Mouse (Mus musculus): ENCODE data around the gene Nr1h4.
"Not testable (repeated sequence)": the region's sequence is repeated elsewhere in the genome, so short reads cannot be mapped to it uniquely, and the experiment has no call there.

Nr1h4 gene

DNA sequence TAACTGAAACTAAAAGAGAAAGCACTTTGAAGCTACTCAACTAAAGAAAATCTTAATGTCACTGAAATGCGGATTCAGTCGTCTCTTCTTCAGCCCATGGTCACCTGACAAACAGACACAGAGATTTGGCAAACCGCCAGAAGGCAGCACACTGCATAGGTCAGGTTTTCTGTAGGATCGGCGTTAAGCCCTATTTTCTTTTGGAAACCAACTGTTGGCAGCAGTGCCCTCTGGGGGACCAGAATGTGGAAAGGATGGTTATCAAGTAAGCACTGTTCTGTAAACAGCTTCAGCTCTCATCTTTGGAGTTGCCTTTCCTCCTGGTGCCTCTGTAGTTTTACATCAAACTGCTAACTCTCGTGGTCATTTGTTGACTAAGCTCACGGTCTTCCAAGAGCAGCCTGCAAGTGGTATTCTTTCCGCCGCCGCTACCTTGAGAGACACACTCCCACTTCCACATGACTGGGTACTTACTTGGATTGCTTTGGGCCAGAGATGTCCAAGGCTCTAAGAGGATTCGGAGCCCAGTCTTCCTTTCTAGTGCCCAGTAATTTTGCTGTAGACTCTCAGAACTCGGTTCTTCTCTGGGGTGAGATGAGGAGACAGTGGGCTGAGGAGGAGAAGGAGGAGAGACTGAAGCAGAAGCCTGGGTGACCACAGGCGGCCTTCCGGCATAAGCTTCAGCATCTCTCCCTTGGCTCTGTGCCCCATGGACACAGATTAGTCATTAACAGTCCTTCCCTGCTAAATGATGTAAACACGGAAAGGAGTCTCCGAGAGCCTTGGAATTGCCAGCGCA is at the start of gene Nr1h4:
Gene Nr1h4 (minus strand): TSS at position 657 of the 799 bp plus-strand sequence.
- DNase-seq (ENCODE audit: low spot score in 2 of 2): no peak

DNA sequence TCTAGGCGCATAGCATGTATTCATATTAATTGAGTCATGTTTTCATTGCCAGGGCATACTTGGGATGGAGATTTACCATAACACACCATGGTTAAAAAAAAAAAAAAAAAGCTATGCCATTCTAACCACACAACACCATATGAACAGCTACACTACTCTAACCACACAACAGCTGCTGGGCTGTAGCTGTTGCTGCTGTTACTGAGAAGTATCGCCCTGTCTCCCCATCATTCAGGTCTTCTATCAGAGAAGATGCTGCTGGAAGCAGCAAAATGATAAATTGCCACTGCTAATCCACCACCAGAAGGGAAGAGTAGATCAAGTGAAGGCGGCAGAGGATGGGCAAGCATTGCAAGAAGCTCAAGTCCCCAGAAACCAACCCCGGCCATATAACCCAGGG is 45.4 kb upstream of the Nr1h4 start:
- DNase-seq (ENCODE audit: low spot score in 2 of 2): no peak

DNA sequence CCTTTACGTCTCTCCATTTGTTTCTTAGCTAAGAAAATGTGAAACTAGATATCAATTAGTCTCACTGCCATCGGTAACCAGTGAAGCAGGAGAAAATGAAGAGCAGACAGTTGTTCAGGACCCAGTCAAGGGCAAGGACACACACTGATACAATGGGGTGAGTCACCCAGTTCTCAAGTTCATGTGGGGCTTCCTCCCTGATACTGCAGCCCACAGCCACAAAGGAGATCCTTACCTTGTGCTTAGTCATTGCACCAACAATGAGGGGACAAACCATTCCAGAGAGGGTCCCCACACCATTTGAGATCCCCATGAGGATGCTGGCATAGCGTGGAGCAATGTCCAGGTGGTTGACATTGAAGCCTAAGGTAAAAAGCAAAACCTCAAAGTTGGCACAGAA is 44.3 kb upstream of the Nr1h4 start:
- no peak for DNase-seq (ENCODE audit: low spot score in 2 of 2)

DNA sequence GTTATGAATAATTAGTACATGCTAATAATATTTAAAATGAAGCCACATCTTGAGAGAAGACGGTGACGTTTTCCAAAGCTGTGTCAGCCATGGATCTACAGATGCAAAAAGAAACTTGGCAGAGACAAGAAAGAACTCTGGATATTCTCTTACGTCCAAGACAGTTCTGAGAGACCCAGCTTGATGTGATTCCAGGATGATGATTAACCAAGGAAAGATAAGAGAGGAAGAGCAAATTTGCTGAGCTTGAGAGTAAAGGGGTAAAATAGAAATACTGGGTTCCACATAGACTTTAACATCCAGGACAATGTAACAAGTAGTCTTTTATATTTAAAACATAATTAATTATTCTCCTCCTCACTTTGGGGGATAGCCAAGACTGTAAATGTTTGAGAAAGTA is 40.0 kb upstream of the Nr1h4 start:
- no peak for DNase-seq (ENCODE audit: low spot score in 2 of 2)

DNA sequence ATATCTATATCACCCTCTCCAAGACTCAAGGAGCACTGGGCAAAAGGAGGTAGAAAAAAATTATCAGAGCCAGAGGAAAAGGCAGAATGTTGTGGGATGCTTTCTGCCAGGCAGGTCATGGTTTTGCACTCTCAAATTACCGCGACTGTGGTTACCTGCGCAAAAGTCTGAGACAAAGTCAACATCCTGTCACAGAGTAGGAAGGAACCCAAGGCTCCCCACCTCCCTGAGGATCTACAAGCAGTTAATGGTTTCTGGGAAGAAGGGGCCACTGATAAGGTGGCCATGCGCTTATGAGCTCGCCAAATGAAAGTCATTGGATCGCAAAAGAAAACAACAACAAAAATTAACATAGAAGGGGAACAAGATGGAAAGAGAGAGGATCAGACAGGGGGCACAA is 39.6 kb upstream of the Nr1h4 start:
- no peak for DNase-seq (ENCODE audit: low spot score in 2 of 2)

DNA sequence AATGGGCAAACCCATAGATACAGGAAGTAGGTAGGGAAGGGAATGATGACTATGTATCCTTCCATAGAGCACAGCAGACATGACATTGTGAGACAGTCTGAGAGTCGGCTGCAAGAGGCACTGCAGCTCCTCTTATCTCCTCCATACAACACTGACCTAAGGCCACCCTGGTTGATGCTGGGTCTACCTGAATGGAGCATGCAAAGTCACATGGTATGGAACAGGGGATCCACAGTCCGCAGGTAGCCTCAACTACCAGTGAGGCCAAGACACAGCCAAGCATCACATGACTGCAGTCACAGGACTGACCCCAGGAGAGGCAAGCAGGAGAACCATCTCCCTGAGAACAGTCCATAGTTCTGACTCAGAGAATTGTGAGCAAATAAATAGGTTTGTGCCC is 34.0 kb upstream of the Nr1h4 start:
- DNase-seq (ENCODE audit: low spot score in 2 of 2): no peak

DNA sequence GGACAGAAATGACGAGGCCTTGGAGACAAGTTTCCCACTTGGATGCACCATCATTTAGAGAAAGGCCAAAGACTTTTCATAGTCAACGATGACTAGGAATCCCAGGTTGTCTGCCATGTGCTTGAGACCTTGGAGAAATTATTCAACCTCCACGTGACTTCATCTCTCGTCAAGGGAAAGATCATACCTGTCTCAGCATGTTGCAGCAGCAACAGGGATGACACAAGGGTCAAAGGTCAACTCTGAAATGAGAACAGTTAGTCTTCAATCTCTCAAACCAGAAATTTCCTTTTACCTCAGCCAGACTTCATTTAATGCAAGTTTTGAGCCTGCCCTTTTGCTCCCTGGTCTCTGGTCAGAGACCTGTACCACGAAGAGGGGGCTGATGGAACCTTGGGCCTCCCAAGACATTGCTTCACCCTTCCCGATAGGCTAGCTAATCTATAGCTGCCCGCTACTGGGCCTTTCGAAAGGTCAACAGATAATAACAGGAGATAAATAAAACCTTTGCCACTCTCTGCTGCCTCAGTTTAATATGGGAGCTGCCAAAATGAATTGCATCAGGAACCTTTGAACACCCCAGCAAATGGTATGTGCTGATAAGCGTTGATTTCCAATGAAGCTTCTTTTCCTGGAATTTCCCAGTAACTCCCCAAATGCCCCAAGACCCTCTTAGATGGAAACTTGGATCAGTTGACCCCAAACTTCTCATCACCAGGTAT is 32.1 kb upstream of the Nr1h4 start:
- DNase-seq (ENCODE audit: low spot score in 2 of 2): no peak

DNA sequence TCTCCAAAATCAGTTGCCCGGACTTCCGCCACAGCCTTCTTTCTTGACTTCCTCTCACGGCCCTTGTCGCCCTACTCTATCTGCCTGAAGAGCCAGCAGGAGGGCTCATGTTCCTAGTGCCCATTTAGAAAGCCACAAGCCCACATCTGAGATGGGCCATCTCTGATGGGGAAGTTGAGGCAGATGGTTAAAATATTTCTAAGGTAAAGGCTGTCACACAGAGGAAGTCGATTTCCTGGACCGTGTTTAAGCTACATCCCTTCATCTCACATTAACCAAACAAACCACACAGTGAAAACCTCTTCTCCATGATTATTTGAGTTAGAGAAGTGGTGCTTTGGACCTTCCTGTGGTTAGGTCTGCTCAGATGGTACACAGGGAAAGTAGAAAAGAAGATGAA is 28.7 kb upstream of the Nr1h4 start:
- no peak for DNase-seq (ENCODE audit: low spot score in 2 of 2)

DNA sequence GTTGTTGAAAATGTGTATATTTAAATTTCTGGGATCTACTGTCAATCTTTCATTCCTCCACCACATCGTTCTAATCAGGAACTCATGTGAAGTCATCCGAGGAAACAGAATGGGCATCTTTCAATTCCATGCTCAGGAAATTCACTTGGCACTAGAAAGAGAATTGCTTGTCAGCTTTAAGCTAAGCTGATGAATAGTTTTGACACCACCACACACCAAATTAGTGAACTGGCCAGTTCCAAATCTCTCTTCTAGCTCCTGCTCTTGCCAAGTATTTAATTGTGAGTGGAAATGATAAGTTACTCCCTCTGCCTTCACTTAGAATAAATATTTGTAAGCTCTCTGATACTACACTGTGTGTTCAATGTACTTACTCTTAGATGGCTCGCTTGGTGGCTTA is 26.0 kb upstream of the Nr1h4 start:
- no peak for DNase-seq (ENCODE audit: low spot score in 2 of 2)

DNA sequence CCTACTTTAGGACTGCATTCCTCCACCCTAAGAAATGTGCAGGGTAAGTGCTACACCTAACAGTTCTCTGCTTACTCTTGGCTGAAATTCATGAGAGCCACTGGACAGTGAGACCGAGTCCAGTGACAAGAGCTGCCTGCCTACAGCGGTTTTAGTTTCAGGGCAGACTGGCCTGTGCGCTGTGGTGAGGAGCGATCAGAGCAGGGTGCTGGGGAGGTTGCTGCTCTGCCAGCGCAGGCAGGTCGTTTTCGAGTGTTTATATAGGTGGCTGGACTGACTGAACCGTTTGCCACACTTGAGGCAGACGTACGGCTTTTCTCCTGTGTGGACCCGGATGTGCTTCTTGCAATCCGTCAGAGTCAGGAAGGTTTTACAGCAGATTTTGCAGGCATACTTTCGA is 21.5 kb upstream of the Nr1h4 start:
- not testable (repeated sequence) for DNase-seq (ENCODE audit: low spot score in 2 of 2)

DNA sequence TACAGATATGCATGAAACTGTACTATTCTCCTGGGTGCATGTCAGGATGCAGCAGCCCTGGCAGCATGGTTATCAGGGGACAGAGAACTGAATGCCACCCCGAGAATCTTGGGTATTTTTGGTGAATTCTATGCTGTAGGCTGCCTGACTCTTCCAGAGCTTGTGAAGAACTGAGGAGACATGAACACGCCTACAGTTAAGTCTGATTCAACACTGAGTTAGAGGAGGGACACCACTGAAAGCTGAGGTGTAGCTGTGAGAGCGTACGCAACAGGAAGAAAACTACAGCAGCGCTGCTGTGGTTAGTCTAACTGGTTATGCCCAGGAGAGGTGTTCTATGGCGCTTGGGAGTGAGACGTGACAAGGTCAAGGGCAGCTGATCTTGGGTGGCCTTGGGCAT is 20.5 kb upstream of the Nr1h4 start:
- not testable (repeated sequence) for DNase-seq (ENCODE audit: low spot score in 2 of 2)

DNA sequence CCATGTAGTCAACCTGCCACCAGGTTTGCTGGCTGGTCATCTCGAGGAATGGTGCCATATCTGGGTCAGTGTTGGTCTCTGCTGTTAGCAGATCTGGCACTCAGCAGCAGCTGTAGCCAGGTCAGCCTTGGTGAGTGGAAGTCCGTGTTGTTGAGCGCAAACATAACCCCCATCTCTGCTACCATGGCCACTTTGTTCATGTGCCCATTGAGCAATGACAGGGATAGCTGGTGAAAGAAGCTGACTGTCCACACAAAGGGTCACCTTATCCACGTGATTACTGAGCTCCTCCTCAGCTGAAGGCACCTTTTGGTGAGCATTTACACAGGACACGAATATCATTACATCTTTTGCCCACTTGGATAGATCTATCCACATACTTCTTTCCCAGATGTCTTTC is 19.6 kb upstream of the Nr1h4 start:
- no peak for DNase-seq (ENCODE audit: low spot score in 2 of 2)

DNA sequence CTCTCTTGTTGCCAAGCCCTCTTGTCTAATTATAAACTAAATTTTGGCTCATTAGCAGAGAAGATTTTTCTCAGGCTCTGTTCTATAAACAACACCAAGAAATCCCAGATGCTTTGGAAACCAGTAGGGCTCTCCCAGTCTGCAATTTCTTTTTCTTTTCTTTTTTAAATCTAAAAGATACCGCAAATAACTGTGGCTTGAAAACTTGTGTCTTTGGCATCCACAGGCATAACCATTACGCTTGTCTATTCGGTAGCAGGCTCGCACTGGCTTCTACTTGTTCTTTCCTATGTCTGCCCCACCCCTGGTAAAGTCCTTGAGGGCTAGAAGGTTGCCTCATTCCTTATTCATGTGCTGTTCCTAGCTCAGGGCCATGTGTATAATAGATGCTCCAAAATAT is 18.3 kb upstream of the Nr1h4 start:
- DNase-seq (ENCODE audit: low spot score in 2 of 2): no peak

DNA sequence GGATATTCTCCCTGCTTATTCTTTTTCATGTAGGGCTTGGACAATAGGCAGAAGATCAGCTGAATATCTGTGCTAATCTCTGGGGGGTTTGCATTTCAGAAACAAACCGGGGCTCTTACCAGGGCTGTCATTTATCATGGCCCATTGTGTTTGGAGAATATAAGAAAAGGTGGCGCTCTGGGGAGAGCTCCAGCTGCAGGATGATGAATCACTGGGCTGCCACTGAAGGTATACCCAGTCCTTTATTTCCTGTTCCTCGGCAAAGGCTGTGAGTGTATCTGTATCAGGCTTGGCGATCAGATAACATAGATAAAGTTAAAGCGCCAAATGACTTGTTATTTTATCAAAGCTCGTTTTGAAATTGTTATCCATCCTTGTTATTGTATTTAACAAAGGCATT is 14.6 kb upstream of the Nr1h4 start:
- DNase-seq (ENCODE audit: low spot score in 2 of 2): no peak

DNA sequence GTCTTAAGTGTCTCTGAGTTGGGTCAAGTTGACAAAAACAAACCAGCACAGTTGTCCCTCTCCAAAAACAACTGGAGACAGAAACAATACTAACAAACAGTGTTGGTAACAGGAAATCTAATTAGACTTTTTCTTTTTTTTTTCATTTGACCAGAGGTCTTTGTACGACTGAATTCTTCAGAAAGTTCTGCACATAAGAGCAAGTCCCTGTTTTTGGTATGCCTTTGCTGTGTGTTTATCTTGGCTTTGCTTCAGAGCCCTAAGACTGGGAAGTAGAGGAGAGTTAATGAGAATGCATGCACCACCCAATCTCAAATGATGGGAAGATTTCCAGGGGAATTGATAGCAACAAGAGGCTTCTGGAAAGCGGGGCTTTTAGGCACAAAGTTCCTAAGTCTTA is 13.6 kb upstream of the Nr1h4 start:
- no peak for DNase-seq (ENCODE audit: low spot score in 2 of 2)

DNA sequence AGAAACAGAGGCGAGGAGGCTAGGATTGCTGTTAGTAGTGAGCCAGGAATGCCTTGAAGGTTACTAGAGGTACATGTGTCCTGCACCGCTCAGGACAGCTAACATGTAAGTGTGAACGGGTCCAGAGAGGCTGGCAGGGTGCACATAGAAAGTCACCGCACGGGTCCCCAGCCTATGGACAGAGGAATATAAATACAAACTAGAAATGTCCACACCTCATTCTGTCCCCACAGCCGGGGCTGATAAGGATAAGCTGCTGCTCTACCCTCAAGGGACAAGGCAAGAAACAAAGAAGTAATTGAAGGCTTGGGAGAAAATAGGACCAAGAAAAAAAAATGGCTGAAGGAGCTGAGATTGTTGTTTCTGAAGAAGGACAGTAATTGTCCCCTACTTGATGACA is 10.5 kb upstream of the Nr1h4 start:
- DNase-seq (ENCODE audit: low spot score in 2 of 2): no peak

DNA sequence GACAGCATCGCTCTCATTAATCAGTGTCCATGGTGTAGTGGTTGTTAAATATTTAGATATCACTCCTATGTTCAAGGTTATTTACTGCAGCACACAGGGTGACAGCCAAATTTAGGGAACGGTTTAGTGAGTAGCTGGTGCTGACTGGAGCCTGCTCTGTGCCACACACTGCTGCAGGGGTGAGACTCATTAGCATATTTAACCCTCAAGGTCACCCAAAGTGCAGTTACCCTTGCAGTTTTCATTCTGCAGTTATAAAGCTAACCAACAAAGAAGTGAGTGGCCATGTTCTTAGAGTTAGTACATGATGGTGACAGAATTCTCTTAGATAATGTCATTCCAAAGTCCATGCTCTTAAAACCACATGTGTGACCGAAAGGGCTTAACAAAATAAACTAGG is 8.9 kb upstream of the Nr1h4 start:
- no peak for DNase-seq (ENCODE audit: low spot score in 2 of 2)

DNA sequence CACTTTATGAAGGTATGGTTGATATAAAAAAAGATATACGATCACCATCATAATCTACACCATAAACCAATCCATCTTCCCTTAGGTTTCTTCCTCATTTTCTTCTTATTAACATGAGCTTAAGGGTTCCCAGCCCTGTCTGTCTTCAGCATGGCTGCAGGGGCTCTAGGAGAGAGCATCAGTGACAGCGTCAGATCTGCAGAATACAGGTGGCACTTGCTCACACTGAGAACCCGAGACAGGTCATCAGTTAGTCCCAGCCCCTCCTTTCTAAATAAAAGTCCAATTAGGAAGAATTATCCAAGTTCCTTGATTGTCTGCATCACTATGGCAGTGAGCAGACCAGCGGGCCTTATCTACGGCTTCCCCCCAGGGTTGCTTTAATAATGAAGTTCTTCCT is 934 bp downstream of the Nr1h4 start:
- no peak for DNase-seq (ENCODE audit: low spot score in 2 of 2)

DNA sequence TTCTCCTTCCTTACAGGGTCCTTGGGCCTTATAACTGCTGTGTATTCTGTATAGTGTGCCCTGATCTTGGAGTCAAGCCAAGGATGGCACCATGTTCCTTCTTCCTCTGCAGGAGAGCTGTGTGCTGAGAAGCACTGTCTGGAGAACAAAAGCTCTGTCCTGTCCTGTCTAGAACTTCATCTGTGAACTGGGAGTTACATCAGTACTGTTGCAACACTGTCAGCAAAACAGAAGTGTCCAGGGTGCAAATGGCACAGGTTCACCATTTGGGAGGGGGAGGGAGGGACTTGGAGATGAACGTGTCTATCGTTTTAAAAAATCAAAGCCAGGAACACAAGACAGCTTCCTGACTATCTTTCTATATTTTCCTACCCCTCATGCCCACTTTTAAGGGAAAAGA is 1.4 kb downstream of the Nr1h4 start:
- no peak for DNase-seq (ENCODE audit: low spot score in 2 of 2)

DNA sequence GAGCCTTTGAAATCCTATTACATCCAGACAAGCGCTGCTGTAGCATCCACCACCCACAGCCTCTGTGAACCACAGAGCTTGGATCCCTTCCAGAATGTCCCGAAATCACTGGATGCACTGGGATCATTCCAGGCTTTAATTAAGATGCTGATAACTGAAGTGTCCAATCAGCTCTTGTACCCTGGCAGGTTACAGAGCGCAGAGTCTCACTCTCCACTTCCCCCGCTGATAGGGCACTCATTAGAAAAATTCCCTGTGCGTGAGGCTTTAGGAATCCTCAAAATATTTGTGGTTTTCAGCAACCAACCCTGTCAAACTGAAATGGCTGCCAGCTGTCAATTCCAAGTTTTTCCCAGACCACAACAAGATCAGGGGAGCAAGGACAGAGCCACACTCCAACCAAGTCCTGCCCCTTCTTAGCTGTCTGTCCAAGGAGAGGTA is 2.2 kb downstream of the Nr1h4 start:
- DNase-seq (ENCODE audit: low spot score in 2 of 2): no peak

DNA sequence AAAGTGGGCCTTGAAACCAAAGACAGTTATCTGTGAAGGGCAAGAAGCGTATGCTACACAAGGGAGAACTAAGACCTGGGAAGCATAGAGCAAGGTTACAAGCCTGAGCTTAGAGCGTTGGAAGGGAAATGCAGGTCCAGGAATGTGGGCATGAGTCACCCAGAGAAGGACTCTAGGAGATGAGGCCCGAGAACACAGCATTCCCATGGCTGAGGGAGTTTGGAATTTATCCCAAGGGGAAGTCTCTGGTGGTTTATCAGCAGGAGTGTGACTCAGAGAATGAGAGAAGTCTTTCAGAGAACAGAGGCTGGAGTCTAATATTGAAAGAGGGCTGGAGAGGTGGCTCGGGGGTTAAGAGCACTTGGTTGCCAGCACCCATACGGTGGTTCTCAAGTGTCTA is 6.3 kb downstream of the Nr1h4 start:
- DNase-seq (ENCODE audit: low spot score in 2 of 2): no peak

DNA sequence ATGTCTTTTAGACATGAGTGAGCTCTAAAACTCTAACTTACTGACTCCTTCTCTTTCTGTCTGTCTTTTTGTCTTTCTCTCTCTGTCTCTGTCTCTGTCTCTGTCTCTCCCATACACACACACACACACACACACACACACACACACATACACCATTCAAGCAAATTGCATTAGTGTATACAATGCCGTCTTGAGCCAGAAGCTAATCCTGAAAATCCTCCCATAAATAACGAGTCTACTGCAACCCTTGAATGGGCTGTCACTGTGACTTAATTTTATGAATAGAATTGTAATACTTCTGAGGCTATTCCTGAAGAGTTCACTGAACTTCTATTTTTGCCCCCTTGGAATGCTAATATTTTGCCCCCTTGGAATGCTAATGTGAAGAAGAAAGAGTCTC is 7.6 kb downstream of the Nr1h4 start:
- DNase-seq (ENCODE audit: low spot score in 2 of 2): no peak

DNA sequence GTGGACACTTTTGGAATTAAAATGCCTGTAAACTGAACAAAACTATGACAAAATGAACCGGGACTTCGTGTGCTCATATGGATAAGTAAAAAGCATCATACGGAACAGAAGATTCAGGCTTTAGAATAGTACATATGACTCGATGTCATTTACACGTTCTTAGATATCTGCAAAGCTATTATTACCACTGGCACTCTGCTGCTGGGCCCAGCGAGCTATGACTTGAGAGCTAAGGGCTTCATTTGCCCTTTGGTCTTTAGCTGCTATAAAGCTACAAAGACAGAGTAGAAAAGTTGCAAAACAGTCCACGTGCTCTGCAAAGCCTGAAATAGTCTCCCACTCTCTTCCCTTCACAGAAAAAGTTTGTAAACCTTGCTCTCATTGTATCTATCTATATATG is 10.9 kb downstream of the Nr1h4 start:
- DNase-seq (ENCODE audit: low spot score in 2 of 2): no peak
